Mouse (Mus musculus) C2C12 (cell line): Measurements from ENCODE around the gene Fosb.

Experiments
- CEBPB ChIP-seq: IDR thresholded peaks from one replicate; pipeline ENCODE4 v1.6.1; 2011; ENCODE audit warnings: low read depth, mild to moderate bottlenecking, control low read depth, moderate library complexity
- CTCF ChIP-seq: IDR thresholded peaks from one replicate; pipeline ENCODE4 v1.5.1; 2011; ENCODE audit not compliant: control insufficient read depth, insufficient read depth, insufficient read length
- MAX ChIP-seq: IDR thresholded peaks from one replicate; pipeline ENCODE4 v1.6.1; 2011; ENCODE audit warnings: mild to moderate bottlenecking, control low read depth
- MYOG ChIP-seq: IDR thresholded peaks from one replicate; pipeline ENCODE4 v1.6.1; 2011; ENCODE audit not compliant: control insufficient read depth, insufficient read length; ENCODE audit errors: extremely low read depth

DNA sequence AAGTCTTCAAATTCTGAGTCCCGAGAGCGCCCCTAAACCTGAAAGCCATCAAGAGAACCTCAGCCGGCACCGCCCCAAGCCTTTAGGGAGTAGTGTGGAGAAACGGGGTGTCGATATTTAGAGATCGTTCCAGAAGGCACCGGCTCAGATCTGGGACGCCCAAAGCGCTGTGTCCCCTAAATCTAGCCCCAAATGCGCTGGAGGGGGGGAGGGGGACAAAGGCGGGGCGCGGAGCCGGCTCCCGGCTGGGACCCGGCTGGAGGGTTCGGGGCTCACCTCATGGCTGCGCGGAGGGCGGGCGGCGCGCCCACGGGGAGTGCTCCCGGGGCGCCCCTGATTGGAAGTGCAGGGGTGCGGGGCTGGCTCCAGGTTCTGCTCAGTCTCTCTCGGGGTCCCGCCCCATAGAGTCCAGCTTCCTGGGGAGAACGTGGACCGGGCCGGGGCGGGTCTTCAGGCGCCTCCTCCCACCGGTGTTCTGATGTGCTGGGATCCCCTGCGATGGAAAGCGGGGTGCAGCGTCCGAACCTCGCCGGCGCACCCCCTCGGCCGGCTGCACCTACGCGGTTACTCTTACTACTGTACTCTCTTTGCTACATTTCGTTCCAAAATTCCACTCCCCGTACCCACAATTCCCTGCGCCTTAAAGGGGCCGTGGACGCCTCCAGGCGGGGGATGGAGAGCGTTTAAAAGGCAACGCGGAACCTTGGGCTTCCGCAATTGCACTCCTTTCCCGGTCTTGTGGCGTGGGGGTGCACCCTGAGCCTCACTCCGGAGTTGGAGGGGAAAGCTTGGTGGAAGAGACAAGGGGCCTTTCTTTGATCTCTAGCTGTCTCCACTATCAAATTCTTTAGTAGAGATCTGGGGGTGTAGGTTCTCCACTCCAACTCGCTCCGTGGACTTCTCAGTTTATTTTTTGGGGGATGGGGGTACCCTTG lies 38.3 kb downstream of the Fosb start, which contains the start of gene Vasp:
- TF ChIP-seq CTCF = no peak
- TF ChIP-seq CEBPB = no peak
- no peak for TF ChIP-seq MAX
- no peak for TF ChIP-seq MYOG
